Mouse (Mus musculus) embryonic facial prominence, embryonic 15.5 days (tissue): ENCODE data around the gene Rassf7. TPM values are rescaled to one million over a fixed set of nuclear protein-coding genes. Genes with fewer than 3 reads are reported as not detected.

Source experiments
- ATAC-seq: fragments of 200-750 bp; cut with Nextera tagmentation; 2 replicates; pipeline ENCODE4 v1.8.0; 2017; ENCODE audit warnings: low read depth, moderate TSS enrichment; ENCODE audit not compliant: insufficient number of reproducible peaks, low FRiP score, low TSS enrichment
- H3K27ac ChIP-seq: fragments of 300-500 bp; sonication (generic); replicated peaks from 2 replicates; pipeline ENCODE4 v1.5.1; 2015; ENCODE audit warnings: mild to moderate bottlenecking, inconsistent platforms
- H3K27me3 ChIP-seq: fragments of 300-500 bp; sonication (generic); 2 replicates; pipeline ENCODE4 v1.6.1; 2015; ENCODE audit warnings: inconsistent platforms
- H3K36me3 ChIP-seq: fragments of 300-500 bp; sonication (generic); 2 replicates; pipeline ENCODE4 v1.6.1; 2015; ENCODE audit warnings: mild to moderate bottlenecking, inconsistent platforms
- H3K4me1 ChIP-seq: fragments of 300-500 bp; sonication (generic); 2 replicates; pipeline ENCODE4 v1.6.1; 2015; ENCODE audit warnings: inconsistent platforms
- H3K4me2 ChIP-seq: fragments of 300-500 bp; sonication (generic); replicated peaks from 2 replicates; pipeline ENCODE4 v1.6.1; 2015; ENCODE audit warnings: mild to moderate bottlenecking, inconsistent platforms
- H3K4me3 ChIP-seq: fragments of 300-500 bp; sonication (generic); replicated peaks from 2 replicates; pipeline ENCODE4 v1.5.1; 2015; ENCODE audit warnings: mild to moderate bottlenecking, inconsistent platforms
- H3K9ac ChIP-seq: fragments of 300-500 bp; sonication (generic); 2 replicates; pipeline ENCODE4 v1.6.1; 2015; ENCODE audit warnings: inconsistent platforms
- H3K9me3 ChIP-seq: fragments of 300-500 bp; sonication (generic); replicated peaks from 2 replicates; pipeline ENCODE4 v1.6.1; 2016; ENCODE audit warnings: inconsistent platforms
- WGBS: fragments of 180-500 bp; shearing (Covaris S2); methylation state at CpG from one replicate; pipeline ENCODE4 v1.1.7; 2015; 5-methylcytosine and 5-hydroxymethylcytosine counted together
- microRNA counts: library from miRNA; unstranded; fragments of <30 nt; microRNA quantifications from one replicate; lab custom pipeline; 2016
- microRNA-seq: library from miRNA; unstranded; fragments of <30 nt; microRNA quantifications from one replicate; pipeline ENCODE4, GENCODE M21; 2016; ENCODE audit warnings: borderline number of aligned reads
- polyA plus RNA-seq: library from polyadenylated mRNA; unstranded; fragments of >200 nt; fragmentation: Nextera tagmentation; extraction: Ambion mirVana; gene quantifications from 2 replicates; pipeline ENCODE4 v1.2.1, GENCODE M21; 2015

Rassf7 gene
- polyA plus RNA-seq, 1 experiment from 2014 or later = 56.3 TPM

- WGBS = 32% methylated on average over 12 of the region's 12 CpGs
- Histone ChIP-seq H3K9ac (no peak overlapping the region), H3K27ac (0 out of 2 replicates have a peak overlapping the region, but pooled peaks have one; percentile 11), H3K36me3 (peaks cover 44% of the 10 kb centered on the region), H3K4me1 (peaks cover 18% of the 10 kb centered on the region), H3K9me3 (no peaks in the 10 kb centered on the region), H3K27me3 (no peaks in the 10 kb centered on the region), H3K4me3 (peak overlapping the region; percentile 55; the same call in 1 of the 2 replicates), H3K4me2 (peak overlapping the region; percentile 83; the same call in 1 of the 2 replicates)
- ATAC-seq = no peak
These were observed 49.2 kb downstream of the Rassf7 start for GRCm38 (mm10) chr7:141264761-141265410.

GRCm38 (mm10) chr7:141265411-141265738 lies 49.7 kb downstream of the Rassf7 start:
- no peak for ATAC-seq

GRCm38 (mm10) chr7:141265739-141266561 lies 50.3 kb downstream of the Rassf7 start, which contains the start of gene Irf7:
TSS of gene Irf7 (minus strand) at chr7:141266481.
- Histone ChIP-seq H3K9ac (peak within 1 kb of the TSS; percentile 45), H3K4me1 (peaks cover 18% of the 10 kb centered on the region), H3K4me3 (peak within 1 kb of the TSS; percentile 55), H3K4me2 (peak within 1 kb of the TSS; percentile 83), H3K36me3 (peaks cover 34% of the 10 kb centered on the region), H3K27ac (no peak within 1 kb of the TSS), H3K9me3 (no peaks in the 10 kb centered on the region), H3K27me3 (no peaks in the 10 kb centered on the region)
- 9% methylated on average over 25 of the region's 25 CpGs for WGBS
- ATAC-seq = peak; percentile 49

More at GRCm38 (mm10) chr7:141265411-141265738, 49.7 kb downstream of the Rassf7 start:
- H3K36me3 ChIP-seq = peaks cover 39% of the 10 kb centered on the region
- H3K4me3 ChIP-seq = peak overlapping the region; percentile 55
- no peak overlapping the region for H3K27ac ChIP-seq
- H3K9ac ChIP-seq = no peak overlapping the region
- H3K4me2 ChIP-seq = peak overlapping the region; percentile 83
- H3K9me3 ChIP-seq = no peaks in the 10 kb centered on the region
- 32% methylated on average over 11 of the region's 11 CpGs for WGBS
- H3K27me3 ChIP-seq = no peaks in the 10 kb centered on the region
- peaks cover 18% of the 10 kb centered on the region for H3K4me1 ChIP-seq

MicroRNAs within 50 kb of the gene (microRNA counts, 519-probe panel; counts per million panel counts)
- 3,507 counts per million, percentile 83 among the panel's probes with 10 or more counts for microRNA mmu-miR-210 (lab: Ali Mortazavi, UCI)

Small RNAs within 50 kb of the gene (microRNA-seq; reads per million reads assigned to microRNA genes)
- 692 reads per million, percentile 74 among the genes with 10 or more reads in this experiment for gene Mir210

Other genes with a start within 250 kb of the Rassf7 start
- 126 and 137 TPM in 2 replicates for gene Ifitm1, start 248.6 kb upstream of the Rassf7 start, polyA plus RNA-seq
- 197 and 204 TPM in 2 replicates for gene Ifitm3, start 205.1 kb upstream of the Rassf7 start, polyA plus RNA-seq
- gene Ifitm6, start 197.9 kb upstream of the Rassf7 start, polyA plus RNA-seq = 2.7 and 2.8 TPM in 2 replicates
- gene Gm17387, start 186.7 kb upstream of the Rassf7 start, polyA plus RNA-seq = not detected in 2 replicates
- 12.0 and 15.1 TPM in 2 replicates for gene B4galnt4, start 154.8 kb upstream of the Rassf7 start, polyA plus RNA-seq
- 115 and 118 TPM in 2 replicates for gene Pkp3, start 137.6 kb upstream of the Rassf7 start, polyA plus RNA-seq
- 6.1 and 6.8 TPM in 2 replicates for gene Sigirr, start 115.3 kb upstream of the Rassf7 start, polyA plus RNA-seq
- 18.2 and 20.7 TPM in 2 replicates for gene Ano9, start 98.1 kb upstream of the Rassf7 start, polyA plus RNA-seq
- gene Ptdss2, start 93.5 kb upstream of the Rassf7 start, polyA plus RNA-seq = 68.4 and 69.7 TPM in 2 replicates
- 210 and 216 TPM in 2 replicates for gene Rnh1, start 43.0 kb upstream of the Rassf7 start, polyA plus RNA-seq
- 180 and 183 TPM in 2 replicates for gene Hras, start 21.9 kb upstream of the Rassf7 start, polyA plus RNA-seq
- gene Lrrc56, start 21.7 kb upstream of the Rassf7 start, polyA plus RNA-seq = 11.2 and 14.7 TPM in 2 replicates
- gene Lmntd2, start 1.8 kb upstream of the Rassf7 start, polyA plus RNA-seq = 2.3 and 3.6 TPM in 2 replicates
- gene Phrf1, start 12.9 kb downstream of the Rassf7 start, polyA plus RNA-seq = 68.7 and 73.2 TPM in 2 replicates
- gene Irf7, start 50.6 kb downstream of the Rassf7 start, polyA plus RNA-seq = 4.1 and 5.1 TPM in 2 replicates
- 0.19 TPM in 1 of 2 replicates, not detected in the other for gene Cdhr5, start 60.9 kb downstream of the Rassf7 start, polyA plus RNA-seq
- 5.3 TPM in 2 replicates for gene Sct, start 63.3 kb downstream of the Rassf7 start, polyA plus RNA-seq
- gene Drd4, start 76.1 kb downstream of the Rassf7 start, polyA plus RNA-seq = 0.76 and 1.1 TPM in 2 replicates
- gene Deaf1, start 111.8 kb downstream of the Rassf7 start, polyA plus RNA-seq = 73.5 and 82.0 TPM in 2 replicates
- 42.2 and 47.4 TPM in 2 replicates for gene Tmem80, start 111.9 kb downstream of the Rassf7 start, polyA plus RNA-seq
- gene Eps8l2, start 123.0 kb downstream of the Rassf7 start, polyA plus RNA-seq = 36.1 and 40.5 TPM in 2 replicates
- gene Taldo1, start 176.3 kb downstream of the Rassf7 start, polyA plus RNA-seq = 278 and 280 TPM in 2 replicates
- gene Gatd1, start 198.3 kb downstream of the Rassf7 start, polyA plus RNA-seq = 63.8 and 67.6 TPM in 2 replicates
- gene Cend1, start 213.6 kb downstream of the Rassf7 start, polyA plus RNA-seq = 3.1 and 5.3 TPM in 2 replicates
- 29.3 and 30.9 TPM in 2 replicates for gene Slc25a22, start 222.0 kb downstream of the Rassf7 start, polyA plus RNA-seq
- 13.5 and 14.7 TPM in 2 replicates for gene Pidd1, start 228.2 kb downstream of the Rassf7 start, polyA plus RNA-seq
- gene Rplp2, start 231.5 kb downstream of the Rassf7 start, polyA plus RNA-seq = 1,341 and 1,344 TPM in 2 replicates
- gene Pnpla2, start 239.3 kb downstream of the Rassf7 start, polyA plus RNA-seq = 22.2 and 27.9 TPM in 2 replicates
- 21.6 and 26.9 TPM in 2 replicates for gene Cracr2b, start 245.2 kb downstream of the Rassf7 start, polyA plus RNA-seq